Mouse (Mus musculus) midbrain, embryonic 16.5 days (tissue): Measurements from ENCODE around the gene Gm20388. TPM values are rescaled to one million over a fixed set of nuclear protein-coding genes. Genes with fewer than 3 reads are reported as not detected.

Experiments used
- ATAC-seq: fragments of 200-750 bp; cut with Nextera tagmentation; 2 replicates; pipeline ENCODE4 v1.8.0; 2017; ENCODE audit warnings: moderate TSS enrichment
- H3K27ac ChIP-seq: fragments of 300-500 bp; sonication (generic); 2 replicates; pipeline ENCODE4 v1.5.1; 2014; ENCODE audit warnings: mild to moderate bottlenecking, low read length, mixed read lengths
- H3K27me3 ChIP-seq: fragments of 300-500 bp; sonication (generic); 2 replicates; pipeline ENCODE4 v1.6.1; 2014; ENCODE audit warnings: low read depth, low read length, mixed read lengths; ENCODE audit not compliant: control insufficient read depth, insufficient read depth
- H3K36me3 ChIP-seq: fragments of 300-500 bp; sonication (generic); 2 replicates; pipeline ENCODE4 v1.6.1; 2014; ENCODE audit warnings: mild to moderate bottlenecking, low read length, moderate library complexity, mixed read lengths; ENCODE audit not compliant: control insufficient read depth, insufficient read depth
- H3K4me1 ChIP-seq: fragments of 300-500 bp; sonication (generic); 2 replicates; pipeline ENCODE4 v1.6.1; 2014; ENCODE audit warnings: mild to moderate bottlenecking, low read length, mixed read lengths; ENCODE audit not compliant: control insufficient read depth, insufficient read depth
- H3K4me2 ChIP-seq: fragments of 300-500 bp; sonication (generic); 2 replicates; pipeline ENCODE4 v1.6.1; 2014; ENCODE audit warnings: mild to moderate bottlenecking, low read length, mixed read lengths
- H3K4me3 ChIP-seq: fragments of 300-500 bp; sonication (generic); 2 replicates; pipeline ENCODE4 v1.5.1; 2014; ENCODE audit warnings: low read depth, mild to moderate bottlenecking, low read length, moderate library complexity, mixed read lengths
- H3K9ac ChIP-seq: fragments of 300-500 bp; sonication (generic); 2 replicates; pipeline ENCODE4 v1.6.1; 2014; ENCODE audit warnings: low read depth, low read length, mixed read lengths
- H3K9me3 ChIP-seq: fragments of 300-500 bp; sonication (generic); replicated peaks from 2 replicates; pipeline ENCODE4 v1.6.1; 2014; ENCODE audit warnings: mild to moderate bottlenecking, low read length, mixed read lengths; ENCODE audit not compliant: control insufficient read depth, poor library complexity, severe bottlenecking
- WGBS: fragments of 180-500 bp; shearing (Covaris S2); extraction: QIAGEN DNeasy Blood & Tissue Kit; methylation state at CpG from one replicate; pipeline ENCODE4 v1.1.7; 2014; 5-methylcytosine and 5-hydroxymethylcytosine counted together
- polyA plus RNA-seq: library from polyadenylated mRNA; unstranded; fragments of >200 nt; fragmentation: Nextera tagmentation; extraction: Ambion mirVana; gene quantifications from 2 replicates; pipeline ENCODE4 v1.2.1, GENCODE M21; 2015

The Gm20388 gene
- polyA plus RNA-seq, 1 experiment from 2014 or later: 7.5 TPM

- no peak overlapping the region for H3K4me2 ChIP-seq
- H3K9ac ChIP-seq: no peak overlapping the region
- H3K27me3 ChIP-seq: no peaks in the 10 kb centered on the region
- no peaks in the 10 kb centered on the region for H3K9me3 ChIP-seq
- H3K4me3 ChIP-seq: no peak overlapping the region
- H3K27ac ChIP-seq: no peak overlapping the region
- ATAC-seq: no peak
- no peaks in the 10 kb centered on the region for H3K4me1 ChIP-seq
- H3K36me3 ChIP-seq: peaks cover 14% of the 10 kb centered on the region
- WGBS: 91% methylated on average over 6 of the region's 6 CpGs
Observed at GRCm38 (mm10) chr8:123836354-123836753, 3925.7 kb downstream of the Gm20388 start.

DNA sequence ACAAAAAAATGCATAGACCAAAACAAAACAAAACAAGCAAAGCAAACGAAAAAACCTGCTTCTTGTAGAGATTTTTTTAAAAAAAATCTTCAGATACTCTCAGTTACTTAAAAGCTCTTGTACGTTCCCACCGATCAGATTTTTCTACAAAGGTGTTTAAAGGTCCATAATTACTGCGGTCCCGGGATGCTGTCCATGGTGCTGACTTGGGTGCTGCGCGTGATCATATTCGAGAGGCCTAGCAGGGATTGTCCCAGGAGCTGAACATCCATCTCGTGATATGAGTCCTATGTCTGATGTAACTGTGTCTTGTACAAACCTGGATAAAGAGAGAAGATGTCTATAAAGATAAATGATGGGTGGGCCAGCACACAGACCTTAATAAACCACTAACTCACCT lies 3927.9 kb downstream of the Gm20388 start:
- 79% methylated on average over 9 of the region's 9 CpGs for WGBS
- Histone ChIP-seq H3K27ac (no peak overlapping the region), H3K9me3 (no peaks in the 10 kb centered on the region), H3K36me3 (peaks cover 6% of the 10 kb centered on the region), H3K4me3 (no peak overlapping the region), H3K4me2 (no peak overlapping the region), H3K4me1 (no peaks in the 10 kb centered on the region), H3K27me3 (no peaks in the 10 kb centered on the region), H3K9ac (no peak overlapping the region)
- no peak for ATAC-seq

- 94% methylated on average over 15 of the region's 15 CpGs for WGBS
Observed at GRCm38 (mm10) chr8:123840578-123841345, 3930.1 kb downstream of the Gm20388 start.

GRCm38 (mm10) chr8:123842086-123842485 lies 3931.4 kb downstream of the Gm20388 start:
- Histone ChIP-seq H3K27me3 (no peaks in the 10 kb centered on the region), H3K9ac (no peak overlapping the region), H3K27ac (no peak overlapping the region), H3K9me3 (no peaks in the 10 kb centered on the region), H3K36me3 (no peaks in the 10 kb centered on the region), H3K4me3 (no peak overlapping the region), H3K4me1 (no peaks in the 10 kb centered on the region), H3K4me2 (no peak overlapping the region)
- no peak for ATAC-seq
- 93% methylated on average over 12 of the region's 12 CpGs for WGBS

More at GRCm38 (mm10) chr8:123840578-123841345, 3930.1 kb downstream of the Gm20388 start:
- H3K27me3 ChIP-seq: no peaks in the 10 kb centered on the region
- H3K27ac ChIP-seq: no peak overlapping the region
- no peak overlapping the region for H3K4me2 ChIP-seq
- H3K9ac ChIP-seq: no peak overlapping the region
- H3K36me3 ChIP-seq: no peaks in the 10 kb centered on the region
- ATAC-seq: no peak
- H3K4me1 ChIP-seq: no peaks in the 10 kb centered on the region
- no peak overlapping the region for H3K4me3 ChIP-seq
- H3K9me3 ChIP-seq: no peaks in the 10 kb centered on the region

DNA sequence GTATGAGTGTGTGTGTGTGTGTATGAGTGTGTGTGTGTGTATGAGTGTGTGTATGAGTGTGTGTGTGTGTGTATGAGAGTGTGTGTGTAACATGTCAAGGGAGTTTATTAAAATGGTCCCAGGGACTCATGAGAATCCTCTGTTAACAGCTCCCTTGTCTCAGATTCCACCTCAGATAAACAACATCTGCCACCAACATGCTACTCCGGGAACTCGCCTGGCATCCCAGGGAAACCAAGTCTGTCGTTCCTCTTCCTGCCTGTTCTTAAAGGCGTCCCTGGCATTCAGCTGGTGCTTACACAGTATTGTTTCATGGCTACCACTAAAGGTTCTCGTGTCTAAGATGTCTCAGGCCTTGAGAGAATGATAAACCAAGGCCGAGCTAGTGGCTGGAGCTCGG lies 3933.7 kb downstream of the Gm20388 start:
- H3K27ac ChIP-seq: no peak overlapping the region
- H3K9me3 ChIP-seq: no peaks in the 10 kb centered on the region
- no peak for ATAC-seq
- H3K4me1 ChIP-seq: no peaks in the 10 kb centered on the region
- WGBS: 87% methylated on average over 7 of the region's 7 CpGs
- H3K9ac ChIP-seq: no peak overlapping the region
- H3K4me2 ChIP-seq: no peak overlapping the region
- no peaks in the 10 kb centered on the region for H3K36me3 ChIP-seq
- no peaks in the 10 kb centered on the region for H3K27me3 ChIP-seq
- H3K4me3 ChIP-seq: no peak overlapping the region

- no peak overlapping the region for H3K4me3 ChIP-seq
- no peak overlapping the region for H3K4me2 ChIP-seq
- no peak for ATAC-seq
- 92% methylated on average over 13 of the region's 13 CpGs for WGBS
- no peaks in the 10 kb centered on the region for H3K9me3 ChIP-seq
- no peak overlapping the region for H3K27ac ChIP-seq
- no peaks in the 10 kb centered on the region for H3K36me3 ChIP-seq
- no peak overlapping the region for H3K9ac ChIP-seq
- H3K4me1 ChIP-seq: no peaks in the 10 kb centered on the region
- H3K27me3 ChIP-seq: no peaks in the 10 kb centered on the region
Observed at GRCm38 (mm10) chr8:123845114-123845513, 3934.5 kb downstream of the Gm20388 start.

- ATAC-seq: no peak
- no peak overlapping the region for H3K9ac ChIP-seq
- 93% methylated on average over 10 of the region's 10 CpGs for WGBS
Observed at GRCm38 (mm10) chr8:123845991-123846390, 3935.3 kb downstream of the Gm20388 start.

GRCm38 (mm10) chr8:123846509-123846908 lies 3935.9 kb downstream of the Gm20388 start:
- Histone ChIP-seq H3K4me3 (no peak overlapping the region), H3K36me3 (no peaks in the 10 kb centered on the region), H3K27ac (no peak overlapping the region), H3K9ac (no peak overlapping the region), H3K4me1 (no peaks in the 10 kb centered on the region), H3K9me3 (no peaks in the 10 kb centered on the region), H3K27me3 (no peaks in the 10 kb centered on the region), H3K4me2 (no peak overlapping the region)
- no peak for ATAC-seq
- WGBS: 94% methylated on average over 12 of the region's 12 CpGs

More at GRCm38 (mm10) chr8:123845991-123846390, 3935.3 kb downstream of the Gm20388 start:
- no peaks in the 10 kb centered on the region for H3K27me3 ChIP-seq
- H3K36me3 ChIP-seq: no peaks in the 10 kb centered on the region
- no peaks in the 10 kb centered on the region for H3K9me3 ChIP-seq
- H3K4me3 ChIP-seq: no peak overlapping the region
- no peaks in the 10 kb centered on the region for H3K4me1 ChIP-seq
- no peak overlapping the region for H3K27ac ChIP-seq
- H3K4me2 ChIP-seq: no peak overlapping the region

GRCm38 (mm10) chr8:123847546-123847945 lies 3936.9 kb downstream of the Gm20388 start:
- Histone ChIP-seq H3K36me3 (no peaks in the 10 kb centered on the region), H3K4me1 (no peaks in the 10 kb centered on the region), H3K9me3 (no peaks in the 10 kb centered on the region), H3K27me3 (no peaks in the 10 kb centered on the region), H3K9ac (no peak overlapping the region), H3K27ac (no peak overlapping the region), H3K4me2 (no peak overlapping the region), H3K4me3 (no peak overlapping the region)
- ATAC-seq: no peak
- 64% methylated on average over 3 of the region's 3 CpGs for WGBS
